Mouse (Mus musculus) bone marrow macrophage, adult 2 months (primary cell): Measurements from ENCODE around the gene Ess2.

Experiments used
- CTCF ChIP-seq: IDR thresholded peaks from 2 replicates; pipeline ENCODE4 v1.5.1; 2012; ENCODE audit warnings: low read depth, mild to moderate bottlenecking, low read length, moderate library complexity
- POLR2A ChIP-seq: IDR thresholded peaks from 2 replicates; pipeline ENCODE4 v1.6.1; 2012; ENCODE audit warnings: mild to moderate bottlenecking, low read depth, low read length, borderline replicate concordance

DNA sequence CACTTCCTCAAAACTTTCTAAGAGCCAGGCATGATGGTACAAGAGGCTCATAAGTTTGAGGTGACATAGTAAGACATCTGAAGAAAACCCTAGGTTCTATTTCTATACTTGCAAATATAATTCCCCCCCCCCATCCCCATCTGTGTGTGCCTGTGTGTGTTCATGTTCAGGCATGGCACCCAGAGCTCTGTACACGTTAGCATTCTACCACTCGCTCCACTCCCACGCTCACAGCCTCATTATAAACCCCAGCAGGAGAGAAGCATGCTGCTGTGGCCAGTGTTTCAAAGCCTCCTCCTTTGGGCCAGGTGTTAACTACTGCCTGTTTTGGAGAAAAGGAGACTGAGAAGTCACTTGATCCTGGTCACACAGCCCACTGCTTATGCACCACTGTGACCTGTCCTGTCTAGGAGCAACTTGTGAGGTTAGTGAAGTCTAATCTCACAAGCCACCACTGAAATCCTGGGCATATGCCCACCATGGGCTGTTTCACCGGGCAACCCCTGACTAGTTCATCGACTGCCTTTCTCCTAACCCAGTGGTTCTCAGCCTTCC lies 20.8 kb upstream of the Ess2 start:
- TF ChIP-seq CTCF = no peak
- no peak for TF ChIP-seq POLR2A
